Mouse (Mus musculus): ENCODE data around the gene Abca3. TPM values are rescaled to one million over a fixed set of nuclear protein-coding genes. Genes with fewer than 3 reads are reported as not detected.
A peak's percentile ranks its signal among the peaks of the same experiment; 100 is the strongest.

Gene Abca3
- polyA plus RNA-seq (2021) = 53.4 TPM

GRCm38 (mm10) chr17:24351760-24352357 is at the start of gene Abca3:
TSS of gene Abca3 (plus strand) at chr17:24351950.
- peak; percentile 100 for TF ChIP-seq CTCF (IDR thresholded peaks at IDR 0.05)
- H3K27me3 ChIP-seq = peaks cover 5% of the 10 kb centered on the region
- DNase-seq (ENCODE audit: low read depth, low spot score) (peak; percentile 80), ATAC-seq (peak; percentile 76)
- POLR2A ChIA-PET = no interaction called here
- in situ Hi-C loops (cut with MboI; ENCODE audit: low pct_unique_long_range_greater_than_20kb) = no loop called here
- CTCF ChIA-PET = interaction anchor here (0.6 to 1.3 kb wide), 9 partner anchors 9 to 99 kb away, joined by 3 to 5 read pairs (median 4); no protein-coding TSS in a partner anchor

DNA sequence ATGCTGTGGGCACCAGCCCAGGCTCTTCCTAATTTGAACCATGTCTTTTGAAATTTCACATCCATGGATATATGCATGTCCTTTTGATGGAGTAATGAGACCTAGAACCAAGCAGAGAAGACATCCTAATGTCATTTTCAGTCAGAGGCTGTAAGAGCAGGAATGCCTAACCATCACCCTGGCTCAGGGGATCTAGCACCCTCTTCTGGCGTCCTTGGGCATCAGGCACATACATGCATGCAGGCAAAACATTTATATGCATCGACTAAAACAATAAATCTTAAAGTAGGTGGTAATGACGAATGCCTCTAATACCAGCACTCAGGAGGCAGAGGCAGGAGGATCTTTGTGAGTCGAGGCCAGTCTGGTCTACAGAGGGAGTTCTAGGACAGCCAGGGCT is 44.2 kb upstream of the Abca3 start:
- CTCF ChIA-PET = no interaction called here
- POLR2A ChIA-PET = no interaction called here
- DNase-seq (ENCODE audit: low read depth, low spot score) (no peak), ATAC-seq (no peak)
- peak; percentile 62 for TF ChIP-seq CTCF (IDR thresholded peaks at IDR 0.05)
- in situ Hi-C loops (cut with MboI; ENCODE audit: low pct_unique_long_range_greater_than_20kb) = no loop called here
- H3K27me3 ChIP-seq = peaks cover 6% of the 10 kb centered on the region

DNA sequence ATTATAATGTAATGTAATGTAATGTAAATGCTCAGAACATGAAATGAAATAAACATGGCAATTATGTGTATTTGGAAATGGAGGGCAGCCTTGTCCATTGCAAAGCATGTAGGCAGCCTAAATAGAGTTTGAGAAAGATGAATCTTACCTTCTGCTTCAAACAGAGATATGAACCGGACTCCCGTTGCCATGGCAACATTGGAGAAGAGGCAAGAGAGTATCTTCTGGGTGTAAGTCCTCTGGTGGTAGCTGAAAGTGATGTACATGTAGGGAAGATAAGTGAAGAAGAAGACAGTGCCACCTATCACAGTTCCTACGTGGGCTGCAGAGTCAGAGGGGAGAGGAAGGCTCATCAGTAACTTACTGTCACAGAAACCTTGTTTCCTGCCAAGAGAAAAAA is 30.9 kb upstream of the Abca3 start:
- in situ Hi-C loops (cut with MboI; ENCODE audit: low pct_unique_long_range_greater_than_20kb) = no loop called here
- POLR2A ChIA-PET = no interaction called here
- no peak for TF ChIP-seq CTCF (IDR thresholded peaks at IDR 0.05)
- CTCF ChIA-PET = no interaction called here
- DNase-seq (ENCODE audit: low read depth, low spot score) (no peak), ATAC-seq (no peak)
- H3K27me3 ChIP-seq = no peaks in the 10 kb centered on the region

- CTCF ChIA-PET = no interaction called here
- in situ Hi-C loops (cut with MboI; ENCODE audit: low pct_unique_long_range_greater_than_20kb) = no loop called here
- peaks cover 4% of the 10 kb centered on the region for H3K27me3 ChIP-seq
- POLR2A ChIA-PET = no interaction called here
- DNase-seq (ENCODE audit: low read depth, low spot score) (no peak), ATAC-seq (no peak)
- TF ChIP-seq CTCF (IDR thresholded peaks at IDR 0.05) = no peak
Observed at GRCm38 (mm10) chr17:24325051-24325450, 26.7 kb upstream of the Abca3 start.

DNA sequence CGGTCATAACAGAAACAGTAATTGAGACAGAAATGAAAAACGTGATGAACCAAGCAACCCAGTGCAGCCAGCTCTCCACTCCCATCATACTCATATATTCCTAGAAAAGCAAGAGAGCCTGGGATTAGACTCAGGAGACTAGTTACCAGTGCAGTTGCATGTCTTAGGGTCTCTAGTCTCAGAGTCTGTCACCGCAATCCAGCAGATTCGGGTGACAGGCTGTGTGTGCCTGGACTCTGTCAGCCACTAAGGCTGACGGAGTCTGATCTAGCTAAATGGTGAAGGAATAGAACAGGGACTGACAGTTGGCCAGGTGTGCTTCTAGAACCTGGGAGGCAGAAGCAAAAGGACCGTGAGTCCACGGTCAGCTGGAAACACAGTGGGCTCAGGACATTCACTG is 24.1 kb upstream of the Abca3 start:
- TF ChIP-seq CTCF (IDR thresholded peaks at IDR 0.05) = no peak
- peaks cover 4% of the 10 kb centered on the region for H3K27me3 ChIP-seq
- CTCF ChIA-PET = no interaction called here
- POLR2A ChIA-PET = no interaction called here
- DNase-seq (ENCODE audit: low read depth, low spot score) (no peak), ATAC-seq (no peak)
- in situ Hi-C loops (cut with MboI; ENCODE audit: low pct_unique_long_range_greater_than_20kb) = no loop called here

GRCm38 (mm10) chr17:24344672-24345071 is 7.1 kb upstream of the Abca3 start:
- DNase-seq (ENCODE audit: low read depth, low spot score) (no peak), ATAC-seq (no peak)
- H3K27me3 ChIP-seq = no peaks in the 10 kb centered on the region
- CTCF ChIA-PET = no interaction called here
- no peak for TF ChIP-seq CTCF (IDR thresholded peaks at IDR 0.05)
- POLR2A ChIA-PET = interaction anchor here (0.5 kb wide), 1 partner anchor 22 kb away, joined by 3 read pairs; no protein-coding TSS in a partner anchor
- in situ Hi-C loops (cut with MboI; ENCODE audit: low pct_unique_long_range_greater_than_20kb) = no loop called here

GRCm38 (mm10) chr17:24346831-24347230 is 4.9 kb upstream of the Abca3 start:
- ATAC-seq (no peak), DNase-seq (ENCODE audit: low read depth, low spot score) (no peak)
- peaks cover 5% of the 10 kb centered on the region for H3K27me3 ChIP-seq
- no peak for TF ChIP-seq CTCF (IDR thresholded peaks at IDR 0.05)
- in situ Hi-C loops (cut with MboI; ENCODE audit: low pct_unique_long_range_greater_than_20kb) = no loop called here
- ChIA-PET POLR2A (interaction anchor here (0.6 kb wide), 1 partner anchor 196 kb away, joined by 5 read pairs; the partner anchor contains the start of gene Pdpk1), CTCF (no interaction called here)

DNA sequence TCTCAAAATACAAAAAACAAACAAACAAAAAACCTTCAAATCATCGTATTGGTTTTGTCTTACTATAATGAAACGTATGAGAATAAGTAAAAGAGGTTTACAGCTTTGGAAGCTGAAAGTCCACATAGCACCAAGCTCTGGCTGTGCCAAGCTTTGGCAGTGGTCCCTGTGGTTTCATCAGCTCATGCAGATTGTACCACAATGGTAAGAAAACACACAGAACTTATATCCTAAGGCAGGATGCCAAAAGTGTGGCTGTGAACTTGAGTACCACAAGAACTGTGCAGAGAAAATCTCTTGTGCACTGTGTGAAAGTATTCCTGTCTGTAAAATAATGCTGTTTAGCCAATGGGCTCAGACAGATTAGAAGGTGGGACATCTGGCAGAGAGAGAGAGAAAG is 2.6 kb upstream of the Abca3 start:
- ATAC-seq (no peak), DNase-seq (ENCODE audit: low read depth, low spot score) (no peak)
- no peak for TF ChIP-seq CTCF (IDR thresholded peaks at IDR 0.05)
- peaks cover 5% of the 10 kb centered on the region for H3K27me3 ChIP-seq
- ChIA-PET CTCF (no interaction called here), POLR2A (interaction anchor here (0.7 kb wide), 1 partner anchor 71 kb away, joined by 4 read pairs; no protein-coding TSS in a partner anchor)
- in situ Hi-C loops (cut with MboI; ENCODE audit: low pct_unique_long_range_greater_than_20kb) = no loop called here

DNA sequence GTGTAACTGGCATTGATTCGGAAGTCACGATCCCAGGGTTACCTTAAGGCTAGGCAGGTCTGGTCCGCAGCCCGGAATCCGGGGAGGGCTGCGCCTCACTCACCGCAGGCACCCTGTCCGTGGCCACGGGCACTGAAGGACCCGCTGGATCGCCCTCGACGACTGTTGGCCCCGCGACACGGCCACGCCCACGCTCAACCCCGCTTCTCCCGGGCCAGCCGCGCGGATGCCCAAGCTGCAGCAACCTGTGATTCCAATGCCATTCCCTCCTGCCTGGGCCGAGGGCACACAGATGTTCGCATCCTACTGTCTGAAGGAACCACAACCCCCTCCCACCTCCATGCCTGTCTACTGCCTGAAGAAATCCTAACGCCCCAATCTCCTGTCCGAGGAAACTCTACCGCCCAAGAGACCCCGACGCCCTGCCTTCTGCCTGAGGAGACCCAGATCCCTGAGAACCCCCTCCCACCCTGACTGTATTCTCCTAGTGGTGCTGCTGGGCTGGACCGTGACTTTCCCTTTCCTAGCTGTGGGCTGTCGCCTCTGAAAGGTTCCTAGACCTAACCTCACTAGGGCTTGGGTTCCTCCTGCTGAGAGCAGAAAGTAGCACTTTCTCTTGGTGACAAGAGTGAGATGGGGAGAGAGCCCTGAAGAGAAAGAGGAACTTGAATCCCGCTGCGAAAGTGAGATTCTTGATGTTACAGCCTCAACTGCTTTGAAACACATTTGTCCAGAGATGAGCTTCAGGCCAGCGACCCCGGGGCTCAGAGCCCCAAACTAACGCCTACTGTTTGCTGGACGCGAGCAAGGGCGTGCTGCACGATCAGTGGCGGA is 607 bp upstream of the Abca3 start, which contains the start of gene Abca17:
TSS of gene Abca17 (minus strand) at position 143 of the 834 bp plus-strand sequence.
- in situ Hi-C loops (cut with MboI; ENCODE audit: low pct_unique_long_range_greater_than_20kb) = no loop called here
- ChIA-PET POLR2A (no interaction called here), CTCF (interaction anchor here (0.9 to 1.3 kb wide), 6 partner anchors 15 to 99 kb away, joined by 3 to 5 read pairs (median 4); no protein-coding TSS in a partner anchor)
- TF ChIP-seq CTCF (IDR thresholded peaks at IDR 0.05) = no peak
- ATAC-seq (no peak), DNase-seq (ENCODE audit: low read depth, low spot score) (no peak)
- H3K27me3 ChIP-seq = peaks cover 5% of the 10 kb centered on the region

DNA sequence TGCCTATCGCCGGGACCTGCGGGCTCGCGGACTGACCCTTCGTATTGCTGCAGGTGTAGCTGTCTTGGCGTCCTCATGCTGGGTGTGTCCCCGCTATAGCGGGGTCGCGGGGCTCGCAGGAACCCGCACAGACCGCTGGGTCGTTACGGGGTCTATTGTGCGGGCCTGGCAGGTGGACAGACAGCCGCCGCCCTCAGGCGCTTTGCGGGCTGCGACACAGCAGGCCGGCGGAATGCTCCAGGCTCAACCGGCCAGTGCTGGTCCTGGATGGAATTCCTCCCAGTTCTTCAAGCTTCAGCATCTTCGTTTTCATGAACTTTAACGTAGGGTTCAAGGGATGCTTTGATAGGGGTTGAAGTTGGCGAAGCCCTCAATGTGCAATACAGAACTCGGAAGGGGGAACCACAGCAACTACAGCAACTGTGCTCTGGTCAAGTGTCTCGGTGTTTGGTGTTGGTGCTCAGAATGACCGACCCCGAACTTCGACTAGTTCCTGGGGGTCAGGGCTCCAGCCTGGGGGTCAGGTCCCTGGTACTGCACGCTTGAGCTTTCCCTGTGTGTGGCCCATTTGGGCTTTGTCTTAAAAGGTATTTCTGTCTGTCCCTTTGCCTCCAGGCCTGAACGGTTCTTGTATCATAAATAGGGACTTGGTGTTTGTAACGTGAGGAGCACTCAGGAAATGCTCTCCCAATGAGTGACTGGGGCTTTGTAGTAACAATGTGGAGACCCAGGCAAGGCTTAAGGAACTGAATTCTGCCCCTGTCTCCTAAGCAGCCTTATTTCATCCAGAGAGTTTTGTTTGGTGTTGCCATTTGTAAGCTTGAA is 832 bp downstream of the Abca3 start:
- ChIA-PET POLR2A (no interaction called here), CTCF (interaction anchor here (0.6 to 1.3 kb wide), 9 partner anchors 9 to 100 kb away, joined by 3 to 5 read pairs (median 4); no protein-coding TSS in a partner anchor)
- in situ Hi-C loops (cut with MboI; ENCODE audit: low pct_unique_long_range_greater_than_20kb) = no loop called here
- DNase-seq (ENCODE audit: low read depth, low spot score) (no peak), ATAC-seq (peak; percentile 40)
- no peak for TF ChIP-seq CTCF (IDR thresholded peaks at IDR 0.05)
- H3K27me3 ChIP-seq = peaks cover 5% of the 10 kb centered on the region
